Mouse (Mus musculus): ENCODE data around the gene Mgll. TPM values are rescaled to one million over a fixed set of nuclear protein-coding genes. Genes with fewer than 3 reads are reported as not detected.

The Mgll gene
- total RNA-seq, 4 experiments from 2014 or later, result 162 to 167 (median 167) TPM

Other genes starting within 250 kb of the Mgll start
- 10 to 100 TPM; 83.9 to 94.2 (median 87.0) TPM for gene Sec61a1, start 205.5 kb upstream of the Mgll start, total RNA-seq (2022)
- under 1 TPM in 3 of 4 experiments, not detected in 1; 0.21 to 0.36 (median 0.25) TPM for gene Kbtbd12, start 86.5 kb upstream of the Mgll start, total RNA-seq (2022)
- 10 to 100 TPM; 31.1 to 38.6 (median 37.0) TPM for gene Abtb1, start 117.6 kb downstream of the Mgll start, total RNA-seq (2022)
- gene Podxl2, start 150.6 kb downstream of the Mgll start, total RNA-seq (2022), result 100 to 1,000 TPM; 160 to 178 (median 170) TPM
- 1 to 10 TPM; 4.4 to 7.0 (median 5.5) TPM for gene Mcm2, start 174.4 kb downstream of the Mgll start, total RNA-seq (2022)
- gene Tpra1, start 177.8 kb downstream of the Mgll start, total RNA-seq (2022), result 10 to 100 TPM; 43.9 to 50.8 (median 49.6) TPM